Mouse (Mus musculus): ENCODE data around the gene Inpp4b.

Inpp4b gene

DNA sequence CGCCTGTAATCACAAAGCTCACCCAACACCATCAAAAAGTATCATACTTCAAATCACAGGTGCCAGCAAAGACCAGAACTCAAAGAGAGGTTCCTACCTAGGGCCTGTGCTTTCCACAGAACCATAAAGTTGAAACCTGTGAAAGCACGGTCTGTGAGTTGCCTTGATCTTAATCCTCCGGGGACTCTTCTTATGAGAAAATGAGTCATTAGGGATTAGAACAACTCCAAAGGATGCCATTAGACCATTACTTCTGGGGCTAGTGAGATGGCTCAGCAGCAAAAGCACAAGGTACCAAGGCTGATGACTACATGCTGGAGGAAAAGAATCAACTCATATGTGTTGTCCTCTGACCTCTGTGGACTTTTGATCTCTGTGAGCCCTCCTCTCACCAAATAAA is 121.4 kb downstream of the Inpp4b start:
- no peak for DNase-seq (ENCODE audit: extremely low read depth, insufficient read length, low spot score)

DNA sequence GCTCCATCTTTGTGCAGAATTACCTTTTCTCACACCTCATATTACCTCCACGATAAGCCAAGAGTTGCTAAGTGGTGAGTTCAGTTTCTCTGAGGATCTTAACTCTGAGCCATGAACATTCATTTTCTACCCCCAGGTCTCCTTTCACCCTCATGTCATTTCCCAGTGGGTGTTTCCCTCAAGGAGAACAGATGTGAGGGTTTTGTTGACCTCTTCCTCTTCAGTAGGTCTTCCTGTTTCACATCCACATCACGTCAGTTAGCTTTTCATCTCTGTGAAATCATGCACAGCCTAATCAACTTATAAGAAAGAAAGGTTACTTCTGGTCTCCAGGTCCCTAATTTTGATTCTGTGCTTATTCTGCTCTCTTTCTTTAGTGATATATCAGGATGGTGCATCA is 124.4 kb downstream of the Inpp4b start:
- no peak for DNase-seq (ENCODE audit: extremely low read depth, insufficient read length, low spot score)

DNA sequence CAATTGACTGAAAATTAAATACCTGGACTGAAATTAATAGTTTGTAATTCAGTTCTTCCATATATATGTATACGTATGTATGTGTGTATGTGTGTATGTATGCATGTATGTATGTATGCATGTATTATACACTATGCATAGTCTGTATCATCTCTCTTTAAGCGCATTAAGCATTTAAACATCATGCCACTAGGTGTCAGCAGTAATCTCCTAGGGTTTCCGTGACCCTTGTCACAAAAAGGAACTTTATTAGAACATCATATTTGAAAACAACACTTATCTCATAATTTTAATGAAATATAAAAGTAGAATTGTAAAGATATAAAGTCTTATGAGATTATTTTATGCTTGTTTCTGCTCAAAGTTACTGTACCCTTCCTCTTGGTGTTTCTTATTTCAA is 136.3 kb downstream of the Inpp4b start:
- no peak for DNase-seq (ENCODE audit: extremely low read depth, insufficient read length, low spot score)

DNA sequence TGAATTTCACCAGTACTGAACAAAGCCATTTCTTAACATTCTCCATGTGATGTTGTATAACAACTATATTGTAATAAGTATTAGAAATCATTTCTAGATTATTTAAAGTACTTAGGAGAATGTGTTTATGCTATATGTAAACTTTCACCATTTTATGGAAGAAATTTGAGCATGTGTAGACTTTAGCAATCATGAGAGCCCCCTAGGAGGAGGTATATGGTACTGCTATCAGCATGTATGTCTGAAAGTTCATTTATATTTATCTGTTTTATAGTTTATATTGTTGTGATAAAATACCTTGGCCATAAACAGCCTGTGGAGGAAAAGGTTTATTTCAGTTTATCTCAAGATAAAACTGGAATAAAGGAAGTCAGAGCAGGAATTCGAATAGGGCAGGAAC is 141.5 kb downstream of the Inpp4b start:
- DNase-seq (ENCODE audit: extremely low read depth, insufficient read length, low spot score), result no peak

DNA sequence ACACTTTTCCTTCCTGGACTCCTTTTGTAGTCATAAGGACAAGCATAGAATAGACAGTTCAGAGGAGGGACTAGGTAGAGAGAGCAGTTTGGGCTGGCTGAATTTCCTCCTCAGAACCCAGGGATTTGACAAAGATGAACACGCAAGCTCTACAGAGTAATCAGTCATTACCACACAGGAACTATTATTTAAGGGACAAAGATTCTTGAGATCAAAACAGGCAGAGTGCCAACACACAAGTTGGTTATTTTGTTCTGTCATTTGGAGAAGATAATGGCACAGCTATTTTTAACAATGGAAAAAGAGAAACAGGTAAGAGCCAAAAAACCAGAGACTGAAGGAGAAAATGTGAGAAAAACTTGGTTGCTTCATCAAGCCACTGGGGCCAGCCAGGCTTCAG is 143.3 kb downstream of the Inpp4b start:
- DNase-seq (ENCODE audit: extremely low read depth, insufficient read length, low spot score), result no peak

DNA sequence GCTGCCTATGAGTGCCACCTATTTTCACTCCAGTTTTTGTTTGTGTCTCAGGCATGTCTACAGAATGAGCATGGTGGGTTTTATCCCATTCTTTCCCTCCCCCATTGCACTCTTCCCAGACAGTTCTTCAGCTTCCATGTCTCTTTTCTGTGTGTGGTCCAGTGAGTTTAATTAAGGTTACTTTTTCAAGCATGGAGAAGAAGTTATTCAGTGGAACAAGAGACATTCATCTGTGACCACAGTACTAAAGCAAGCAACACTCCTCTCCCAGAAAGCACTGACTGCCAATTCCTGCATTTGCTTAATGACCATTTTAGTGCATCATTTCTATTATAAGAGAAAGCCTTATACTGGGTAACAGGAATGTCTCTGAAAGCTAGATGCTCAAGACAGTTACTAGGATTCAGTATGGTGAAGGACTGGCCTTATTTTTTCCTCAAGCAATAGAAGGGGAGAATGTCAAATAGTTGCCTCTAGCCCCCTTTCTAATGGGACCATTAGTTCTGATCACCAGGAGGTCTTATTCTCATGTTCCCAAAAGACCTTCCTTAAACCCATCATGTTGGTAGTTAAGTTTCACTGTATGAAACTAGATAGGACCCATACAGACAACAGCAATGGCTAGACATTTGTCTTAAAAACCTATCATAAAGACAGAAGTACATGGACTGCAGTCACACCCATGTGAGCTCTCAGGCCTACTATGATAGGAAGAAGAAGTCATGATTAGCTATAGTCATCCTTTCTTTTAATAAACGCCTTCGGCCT is 147.7 kb downstream of the Inpp4b start:
- no peak for DNase-seq (ENCODE audit: extremely low read depth, insufficient read length, low spot score)

DNA sequence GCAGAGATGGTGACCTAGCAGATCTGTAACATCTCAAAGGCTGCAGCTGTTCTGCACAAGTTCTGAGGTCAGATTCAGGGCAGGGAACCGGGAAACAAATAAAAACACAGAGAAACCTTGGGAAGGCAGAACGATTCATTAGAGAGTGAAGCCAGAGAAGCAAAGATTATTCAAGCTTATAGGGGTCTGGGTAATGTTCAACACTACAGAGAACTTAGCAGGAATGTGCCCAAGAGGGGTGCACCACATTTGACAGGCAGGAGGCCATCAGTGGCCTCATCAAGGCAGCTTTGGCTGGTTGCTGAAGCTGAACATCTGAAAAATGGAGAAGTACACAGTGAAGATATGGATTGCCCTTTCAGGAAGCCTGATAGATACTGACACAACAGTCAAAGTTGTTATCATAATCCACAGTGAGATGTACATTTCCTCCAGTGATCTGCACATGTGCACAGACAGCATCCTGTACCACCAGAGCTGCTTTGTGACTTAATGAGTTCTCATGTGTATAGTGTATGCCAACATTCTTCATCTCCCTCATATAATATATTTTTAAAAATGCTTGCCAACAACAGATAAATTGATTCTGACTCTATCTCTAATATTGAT is 148.8 kb downstream of the Inpp4b start:
- DNase-seq (ENCODE audit: extremely low read depth, insufficient read length, low spot score), result no peak

DNA sequence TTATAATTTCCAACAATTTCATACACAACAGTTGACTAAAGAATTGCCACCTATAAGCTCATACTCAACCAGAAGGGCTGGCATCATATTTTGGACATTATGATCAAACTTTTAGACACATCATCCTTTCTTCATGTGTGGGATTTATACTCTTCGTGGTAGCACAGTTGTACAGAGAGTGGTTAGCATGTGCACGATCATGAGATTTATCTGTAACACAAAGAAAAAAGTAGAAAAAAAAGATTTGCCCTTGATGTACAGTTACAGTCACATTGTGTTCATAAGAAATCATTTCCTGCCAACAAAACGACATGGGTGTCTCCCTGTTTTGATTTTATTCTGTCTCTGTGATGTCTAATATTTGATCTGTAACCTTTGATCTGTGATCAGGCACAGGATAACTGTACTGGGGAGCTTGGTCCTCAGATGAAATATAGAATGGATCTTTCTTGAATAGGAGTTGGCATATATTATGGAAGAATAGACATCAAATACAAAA is 149.4 kb downstream of the Inpp4b start:
- no peak for DNase-seq (ENCODE audit: extremely low read depth, insufficient read length, low spot score)

DNA sequence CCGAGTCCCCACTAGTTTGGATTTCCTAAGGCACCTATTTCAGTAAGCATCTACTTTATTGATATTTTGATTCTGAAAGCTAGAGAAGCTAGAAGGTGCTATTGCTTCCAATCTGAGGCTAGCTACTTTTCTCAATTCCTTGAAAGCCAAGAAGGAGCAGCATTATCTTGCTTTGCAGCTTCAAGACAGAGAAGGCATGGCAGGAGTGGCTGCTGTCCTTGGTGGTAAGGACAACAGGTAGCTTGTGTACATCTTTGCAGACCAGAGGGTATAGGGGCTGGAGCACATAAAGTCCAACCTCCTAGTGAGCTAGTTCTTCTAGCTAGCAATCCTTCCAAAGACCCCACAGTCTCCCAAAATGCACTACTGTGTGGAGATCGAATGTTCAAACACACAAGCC is 152.5 kb downstream of the Inpp4b start:
- no peak for DNase-seq (ENCODE audit: extremely low read depth, insufficient read length, low spot score)

DNA sequence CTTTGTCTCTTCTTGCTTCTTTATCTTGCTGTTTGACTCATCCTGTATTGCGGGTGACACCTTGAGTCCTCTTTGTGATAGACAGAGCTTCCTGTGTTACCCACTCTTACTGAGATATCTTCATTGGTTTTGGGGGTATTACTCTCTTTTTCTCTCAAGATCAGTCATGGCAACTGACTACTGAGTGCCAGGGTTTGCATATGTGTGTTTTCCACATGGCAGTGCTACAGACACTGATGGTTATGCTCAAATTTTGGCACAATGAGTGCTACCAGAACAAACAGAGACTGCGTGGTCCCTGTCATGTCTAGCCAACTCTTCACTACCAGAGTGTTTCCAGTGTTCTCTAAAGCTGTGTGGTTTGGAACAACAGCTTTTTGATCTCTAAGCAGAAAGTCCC is 155.3 kb downstream of the Inpp4b start:
- no peak for DNase-seq (ENCODE audit: extremely low read depth, insufficient read length, low spot score)

DNA sequence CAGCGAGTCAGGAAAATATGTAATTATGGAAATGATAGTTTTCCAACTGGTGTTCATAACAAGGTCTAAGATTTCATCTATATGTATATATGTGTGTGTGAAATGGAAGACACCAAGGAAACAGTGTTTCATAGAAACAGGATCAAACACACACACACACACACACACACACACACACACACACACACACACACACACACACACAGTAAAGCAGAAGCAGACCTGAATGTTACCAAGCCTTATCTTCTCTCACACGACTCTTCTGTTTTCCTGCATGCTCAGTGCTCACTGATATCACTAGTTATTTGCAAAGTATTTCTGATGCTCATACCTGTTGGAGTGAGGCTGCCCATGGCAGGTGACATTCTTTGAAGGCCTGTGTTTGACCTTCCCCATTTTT is 159.9 kb downstream of the Inpp4b start:
- no peak for DNase-seq (ENCODE audit: extremely low read depth, insufficient read length, low spot score)

DNA sequence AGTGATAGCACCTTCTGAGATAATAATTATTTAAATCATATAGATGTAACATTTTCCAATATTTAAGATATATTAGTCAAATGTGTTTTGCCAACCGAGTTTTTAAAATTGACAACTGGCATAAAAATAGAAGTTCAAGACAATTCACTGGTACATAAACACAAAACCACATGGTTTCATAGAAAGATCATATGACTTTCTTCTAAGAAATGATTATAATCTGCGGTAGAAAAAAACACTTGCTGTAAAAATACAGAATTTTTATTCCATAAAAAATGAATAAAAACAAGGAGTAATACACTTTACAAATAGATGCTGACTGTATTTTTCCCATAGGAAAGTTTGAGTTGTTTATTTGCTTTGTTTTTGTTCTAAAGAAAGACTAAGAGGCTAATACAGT is 160.6 kb downstream of the Inpp4b start:
- no peak for DNase-seq (ENCODE audit: extremely low read depth, insufficient read length, low spot score)

DNA sequence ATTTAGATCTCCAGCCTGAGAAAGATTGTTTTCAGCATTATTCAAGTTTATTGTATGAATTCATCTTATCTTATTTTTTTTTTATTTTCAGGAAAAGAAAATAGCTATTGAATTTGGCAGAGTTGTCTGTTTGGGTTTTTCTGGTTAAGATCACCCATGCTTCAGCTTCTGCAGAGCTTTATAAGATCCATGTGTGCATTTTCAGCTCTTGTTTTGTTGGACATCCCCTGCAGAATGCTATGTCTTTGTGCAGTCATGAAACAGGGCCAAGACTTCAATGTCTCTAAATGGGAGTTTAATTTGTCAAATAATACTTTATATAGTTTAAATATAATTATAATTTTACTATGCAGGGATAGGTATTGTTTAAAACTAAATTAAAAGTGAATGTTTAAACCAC is 170.5 kb downstream of the Inpp4b start:
- DNase-seq (ENCODE audit: extremely low read depth, insufficient read length, low spot score), result no peak

DNA sequence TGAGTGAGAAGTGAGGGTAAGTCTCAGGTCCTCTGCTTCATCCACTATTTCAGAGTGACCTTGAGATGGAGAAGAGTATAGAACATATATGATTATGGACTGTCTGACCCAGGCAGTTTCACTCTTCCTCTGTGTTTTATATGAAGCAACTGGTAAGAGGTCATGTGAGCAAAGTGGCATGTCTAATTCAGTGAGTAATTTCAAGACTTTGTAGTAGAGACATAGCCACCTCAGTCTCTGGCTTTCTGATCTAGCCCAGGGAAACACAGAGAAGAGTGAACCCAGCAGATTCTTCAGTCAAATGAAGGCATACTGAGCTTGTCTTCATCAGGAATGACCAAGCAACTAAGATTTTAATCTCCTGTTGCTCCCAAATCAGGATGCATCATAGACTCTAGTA is 172.1 kb downstream of the Inpp4b start:
- DNase-seq (ENCODE audit: extremely low read depth, insufficient read length, low spot score), result no peak

DNA sequence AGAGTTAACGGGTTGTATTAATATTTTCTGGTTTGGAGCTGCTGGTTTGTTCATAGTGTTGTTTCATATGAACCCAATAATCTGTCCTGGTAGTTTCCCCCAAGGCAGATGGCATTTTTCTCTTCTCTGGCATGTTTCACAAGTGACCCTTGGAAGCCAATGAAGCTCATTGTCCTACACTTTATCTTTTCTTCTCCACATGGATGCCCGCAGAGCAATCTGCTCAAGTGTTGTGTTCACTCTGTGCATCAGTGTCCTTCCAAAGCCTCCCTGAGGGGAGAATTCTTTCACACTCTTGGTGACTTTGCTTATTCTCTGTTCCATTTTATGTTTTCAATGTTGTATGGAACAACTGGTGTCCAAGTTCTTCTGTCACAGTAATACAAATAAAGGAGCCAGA is 179.7 kb downstream of the Inpp4b start:
- DNase-seq (ENCODE audit: extremely low read depth, insufficient read length, low spot score), result no peak

DNA sequence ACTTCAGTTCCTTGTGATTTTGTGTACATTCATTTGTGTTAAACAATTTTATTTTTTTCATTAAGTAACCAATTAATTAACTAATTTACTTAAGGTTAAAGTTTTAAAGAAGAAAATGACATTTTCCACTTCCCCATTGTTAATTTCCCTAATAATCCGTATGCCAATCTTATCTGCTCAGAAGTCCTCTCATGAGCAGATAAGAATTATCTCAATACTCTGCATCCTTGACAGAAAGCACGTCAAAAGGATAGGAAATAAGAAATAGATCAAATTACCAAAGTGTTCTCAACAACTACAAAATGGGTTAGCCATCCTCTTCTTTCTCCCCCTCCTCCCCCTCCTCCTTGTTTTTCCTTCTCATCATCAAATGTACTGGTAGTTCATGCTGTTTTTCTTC is 182.2 kb downstream of the Inpp4b start:
- no peak for DNase-seq (ENCODE audit: extremely low read depth, insufficient read length, low spot score)

DNA sequence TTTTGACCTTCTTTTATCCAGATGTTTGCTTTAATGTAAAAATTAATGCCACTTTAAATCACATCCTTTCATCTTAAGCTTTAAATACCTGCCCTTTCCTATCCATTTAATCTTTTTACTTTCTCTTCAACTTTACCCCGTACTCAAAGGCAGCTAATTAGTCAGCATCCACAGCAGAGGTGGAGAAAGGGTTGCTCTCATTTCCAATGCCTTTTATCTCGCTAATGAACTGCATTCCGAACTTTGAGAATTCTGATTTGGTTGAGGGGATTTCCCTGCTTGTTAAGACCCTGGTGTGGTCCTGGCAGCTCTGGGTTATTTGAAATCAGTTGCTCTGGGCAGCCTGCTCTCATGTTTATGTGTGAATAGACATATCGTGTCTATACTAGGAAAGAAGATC is 185.3 kb downstream of the Inpp4b start:
- no peak for DNase-seq (ENCODE audit: extremely low read depth, insufficient read length, low spot score)

DNA sequence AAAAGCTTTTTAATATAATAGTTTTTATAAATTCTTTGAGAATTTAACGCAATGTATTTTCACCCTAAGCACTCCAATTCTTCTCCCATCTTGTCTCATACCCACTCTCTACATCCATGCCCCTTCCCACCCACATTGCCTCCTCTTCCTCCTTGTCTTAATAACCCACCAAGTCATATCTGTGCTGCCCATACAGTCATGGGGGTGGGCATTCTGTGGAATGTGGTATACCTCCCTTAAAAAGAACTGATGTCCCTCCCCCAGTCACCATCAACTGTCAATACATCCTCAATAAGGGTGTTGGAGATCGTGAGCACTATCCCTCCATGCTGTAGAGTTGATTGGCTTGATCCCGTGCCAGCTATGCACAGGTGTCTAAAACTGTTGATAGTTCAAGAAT is 196.0 kb downstream of the Inpp4b start:
- DNase-seq (ENCODE audit: extremely low read depth, insufficient read length, low spot score), result no peak

DNA sequence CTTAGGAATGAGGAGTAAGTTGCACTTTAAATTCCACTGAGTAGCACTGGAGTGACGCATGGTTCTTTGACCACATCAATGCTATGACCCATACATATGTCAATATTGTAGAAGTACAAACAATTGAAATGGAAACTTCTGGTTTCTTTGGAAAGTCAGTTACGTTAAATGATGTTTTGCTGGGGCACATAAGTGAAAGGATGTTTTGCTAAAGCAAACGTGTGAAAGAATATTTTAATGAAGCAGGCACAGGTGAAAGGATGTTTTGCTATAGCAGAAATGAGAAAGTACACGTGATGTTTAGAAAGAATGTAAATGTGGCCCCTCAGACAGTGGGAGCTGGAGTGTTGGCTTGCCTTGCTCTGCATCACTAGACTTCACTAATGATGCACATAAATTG is 216.2 kb downstream of the Inpp4b start:
- DNase-seq (ENCODE audit: extremely low read depth, insufficient read length, low spot score), result no peak

DNA sequence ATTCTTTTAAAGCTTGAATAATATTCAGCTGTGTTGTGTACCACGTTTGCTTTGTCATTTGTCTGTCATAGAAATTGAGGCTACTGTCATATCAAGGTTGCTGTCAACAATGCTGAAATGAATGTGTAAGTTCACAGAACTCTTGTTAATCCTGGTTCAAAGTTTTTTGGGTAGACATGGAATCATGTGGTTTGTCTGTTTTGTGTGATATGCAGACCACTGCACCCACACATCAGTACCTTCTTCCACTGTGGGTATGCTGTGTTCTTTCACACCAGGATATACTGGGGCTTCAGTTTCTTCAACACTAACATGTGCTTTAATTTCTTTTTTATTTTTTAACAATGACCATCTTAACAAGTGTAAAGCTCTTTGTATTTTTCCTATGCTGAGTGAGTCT is 220.0 kb downstream of the Inpp4b start:
- no peak for DNase-seq (ENCODE audit: extremely low read depth, insufficient read length, low spot score)

DNA sequence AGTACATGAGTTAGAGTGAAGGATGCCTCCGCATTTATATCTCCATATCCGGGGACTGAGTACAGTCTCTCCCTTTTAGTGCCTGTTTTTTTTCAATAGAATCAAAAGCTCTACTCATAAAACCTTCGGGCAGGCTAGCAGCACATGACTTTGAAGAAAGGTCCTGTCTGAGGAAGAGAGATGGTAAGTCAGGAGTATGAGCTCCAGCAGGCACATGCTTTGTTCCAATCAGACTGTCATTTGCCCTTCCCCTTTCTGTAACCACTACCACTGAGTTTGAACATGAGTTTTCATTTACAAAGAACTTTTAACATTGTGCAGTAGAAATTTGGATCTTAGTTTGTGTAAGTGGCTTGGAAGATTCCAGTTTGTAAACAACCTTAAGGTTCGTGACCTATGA is 223.1 kb downstream of the Inpp4b start:
- DNase-seq (ENCODE audit: extremely low read depth, insufficient read length, low spot score), result no peak

DNA sequence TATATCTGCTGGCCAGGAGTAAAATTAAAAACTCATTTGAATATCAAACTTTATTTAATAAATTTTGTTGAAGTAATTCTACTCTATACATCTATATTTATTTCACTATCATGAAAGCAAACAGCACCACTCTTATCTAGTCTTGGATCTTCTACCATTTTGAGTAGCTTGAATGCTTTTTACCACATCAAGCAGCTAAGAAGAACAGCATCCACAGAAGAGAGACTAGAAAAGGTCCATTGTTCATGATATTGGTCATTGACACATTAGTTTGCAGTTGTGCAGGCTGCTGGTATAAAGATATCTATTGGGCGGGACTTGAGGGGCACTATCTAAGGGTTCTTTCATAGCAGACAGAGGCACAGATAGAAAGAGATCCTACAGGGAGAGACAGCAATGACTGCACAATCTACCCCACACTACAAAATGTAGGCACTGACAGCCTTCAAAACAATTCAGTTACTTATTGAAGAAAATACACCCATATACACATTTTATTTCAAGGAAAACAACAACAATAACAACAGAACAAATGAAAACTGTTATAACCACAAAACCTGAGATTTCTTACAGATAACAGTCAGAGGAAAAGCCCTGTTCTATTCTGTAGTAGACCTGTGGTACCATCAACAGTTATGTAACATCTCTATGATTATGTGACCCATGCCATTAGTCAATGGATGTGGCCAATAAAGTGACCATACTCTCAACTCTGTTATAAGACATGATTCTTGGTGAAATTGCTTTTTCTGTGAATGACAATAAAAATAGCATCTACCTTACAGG is 230.2 kb downstream of the Inpp4b start:
- no peak for DNase-seq (ENCODE audit: extremely low read depth, insufficient read length, low spot score)
